Mouse (Mus musculus) limb, embryonic 10.5 days (tissue): Measurements from ENCODE around the gene Pdzd7. TPM values are rescaled to one million over a fixed set of nuclear protein-coding genes. Genes with fewer than 3 reads are reported as not detected.

Experiments used
- DNase-seq: peaks from one replicate; pipeline ENCODE4 v3.0.0-alpha.2; 2017; ENCODE audit warnings: low spot score
- H3K27ac ChIP-seq: fragments of 300-500 bp; sonication (generic); 2 replicates; pipeline ENCODE4 v1.5.1; 2016; ENCODE audit warnings: mild to moderate bottlenecking
- H3K27me3 ChIP-seq: fragments of 300-500 bp; sonication (generic); 2 replicates; pipeline ENCODE4 v1.6.1; 2016; ENCODE audit warnings: low read depth, mild to moderate bottlenecking; ENCODE audit not compliant: poor library complexity, severe bottlenecking
- H3K36me3 ChIP-seq: fragments of 300-500 bp; sonication (generic); 2 replicates; pipeline ENCODE4 v1.6.1; 2016; ENCODE audit warnings: mild to moderate bottlenecking, moderate library complexity
- H3K4me1 ChIP-seq: fragments of 300-500 bp; sonication (generic); 2 replicates; pipeline ENCODE4 v1.6.1; 2016
- H3K4me3 ChIP-seq: fragments of 300-500 bp; sonication (generic); 2 replicates; pipeline ENCODE4 v1.5.1; 2016; ENCODE audit warnings: mild to moderate bottlenecking, moderate library complexity
- H3K9me3 ChIP-seq: fragments of 300-500 bp; sonication (generic); replicated peaks from 2 replicates; pipeline ENCODE4 v1.6.1; 2016; ENCODE audit warnings: mild to moderate bottlenecking
- WGBS: fragments of 180-500 bp; shearing (Covaris S2); methylation state at CpG from one replicate; pipeline ENCODE4 v1.1.7; 2016; 5-methylcytosine and 5-hydroxymethylcytosine counted together
- polyA plus RNA-seq: library from polyadenylated mRNA; unstranded; fragments of >200 nt; fragmentation: Nextera tagmentation; extraction: Ambion mirVana; gene quantifications from 2 replicates; pipeline ENCODE4 v1.2.1, GENCODE M21; 2016

Gene Pdzd7
- polyA plus RNA-seq, 1 experiment from 2014 or later = 0.28 TPM

DNA sequence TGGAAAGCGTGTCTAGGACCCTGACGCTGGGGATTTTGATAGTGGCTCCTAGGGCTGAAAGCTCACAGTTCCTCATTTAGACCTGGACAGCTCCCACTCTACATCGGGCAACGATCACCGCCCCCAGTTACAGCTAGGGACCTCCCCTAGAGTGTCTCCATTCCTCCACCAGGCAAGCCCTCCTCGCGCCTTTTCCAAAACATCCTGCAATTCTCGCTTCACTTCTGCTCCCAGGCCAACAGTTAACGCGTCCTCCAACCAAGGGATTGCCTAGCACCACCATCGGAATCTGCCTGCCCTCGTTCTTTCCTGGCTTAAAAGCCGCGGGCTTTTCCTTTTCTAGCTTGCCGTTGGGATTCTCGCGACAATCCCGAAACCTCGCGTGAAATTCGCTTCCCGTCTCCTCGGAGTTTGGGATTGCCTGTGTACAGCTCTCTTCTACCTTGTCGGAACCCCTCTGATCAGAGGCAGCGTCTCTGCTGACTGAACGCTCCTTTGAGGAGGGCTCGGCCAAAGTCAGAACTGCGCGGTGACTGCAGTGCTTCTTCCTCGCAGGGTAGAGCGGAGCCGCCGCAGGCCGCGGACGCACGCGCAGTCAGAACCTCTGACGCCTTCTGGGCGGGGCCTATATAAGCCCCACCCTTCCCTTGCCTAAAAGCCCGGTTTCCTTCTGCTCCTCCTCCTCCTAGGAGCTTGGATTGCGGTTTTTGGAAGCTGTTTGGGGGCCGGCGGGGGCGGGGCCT lies 29.2 kb upstream of the Pdzd7 start, which contains the start of gene Kazald1:
TSS of gene Kazald1 (plus strand) at position 662 of the 743 bp plus-strand sequence.
- peaks cover 46% of the 10 kb centered on the region for H3K4me1 ChIP-seq
- under 1% methylated on average over 45 of the region's 45 CpGs for WGBS
- H3K36me3 ChIP-seq = no peaks in the 10 kb centered on the region
- H3K4me3 ChIP-seq = peak within 1 kb of the TSS; percentile 71
- H3K27ac ChIP-seq = peak within 1 kb of the TSS; percentile 92
- H3K9me3 ChIP-seq = no peaks in the 10 kb centered on the region
- DNase-seq = peak; percentile 93
- H3K27me3 ChIP-seq = peaks cover 83% of the 10 kb centered on the region

DNA sequence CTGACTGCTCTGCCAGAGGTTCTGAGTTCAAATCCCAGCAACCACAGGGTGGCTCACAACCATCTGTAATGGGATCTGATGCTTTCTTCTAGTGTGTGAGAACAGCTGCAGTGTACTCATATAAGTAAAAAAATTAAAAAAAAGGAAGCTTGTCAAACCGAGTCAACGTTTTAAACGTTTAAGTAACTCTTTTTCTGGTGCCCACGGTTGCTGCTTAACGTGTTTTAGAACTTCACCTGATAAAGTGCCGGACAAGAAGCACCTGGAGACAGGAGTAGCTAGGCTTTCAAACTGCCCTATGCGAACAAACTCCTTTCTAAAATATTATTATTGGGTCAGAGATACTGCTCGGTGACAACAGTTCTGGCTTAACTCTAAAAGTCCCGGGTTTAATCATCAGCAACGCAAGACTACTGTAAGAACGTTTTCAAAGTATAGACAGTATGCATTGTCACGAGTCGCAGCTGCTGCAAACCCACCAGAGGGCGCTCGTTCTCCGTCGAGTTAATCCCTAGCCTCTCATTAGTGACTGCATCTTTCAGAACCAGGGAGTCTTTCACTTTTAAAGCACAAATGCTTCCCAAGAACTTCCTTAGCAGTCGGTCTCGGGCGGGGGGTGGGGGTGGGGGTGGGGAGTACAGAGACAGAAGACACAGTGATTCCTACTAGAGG lies 28.5 kb upstream of the Pdzd7 start:
- peaks cover 83% of the 10 kb centered on the region for H3K27me3 ChIP-seq
- peak overlapping the region; percentile 92 for H3K27ac ChIP-seq
- H3K4me3 ChIP-seq = peak overlapping the region; percentile 71
- 11% methylated on average over 20 of the region's 20 CpGs for WGBS
- no peaks in the 10 kb centered on the region for H3K9me3 ChIP-seq
- H3K4me1 ChIP-seq = peaks cover 39% of the 10 kb centered on the region
- no peaks in the 10 kb centered on the region for H3K36me3 ChIP-seq
- peak; percentile 94 for DNase-seq

DNA sequence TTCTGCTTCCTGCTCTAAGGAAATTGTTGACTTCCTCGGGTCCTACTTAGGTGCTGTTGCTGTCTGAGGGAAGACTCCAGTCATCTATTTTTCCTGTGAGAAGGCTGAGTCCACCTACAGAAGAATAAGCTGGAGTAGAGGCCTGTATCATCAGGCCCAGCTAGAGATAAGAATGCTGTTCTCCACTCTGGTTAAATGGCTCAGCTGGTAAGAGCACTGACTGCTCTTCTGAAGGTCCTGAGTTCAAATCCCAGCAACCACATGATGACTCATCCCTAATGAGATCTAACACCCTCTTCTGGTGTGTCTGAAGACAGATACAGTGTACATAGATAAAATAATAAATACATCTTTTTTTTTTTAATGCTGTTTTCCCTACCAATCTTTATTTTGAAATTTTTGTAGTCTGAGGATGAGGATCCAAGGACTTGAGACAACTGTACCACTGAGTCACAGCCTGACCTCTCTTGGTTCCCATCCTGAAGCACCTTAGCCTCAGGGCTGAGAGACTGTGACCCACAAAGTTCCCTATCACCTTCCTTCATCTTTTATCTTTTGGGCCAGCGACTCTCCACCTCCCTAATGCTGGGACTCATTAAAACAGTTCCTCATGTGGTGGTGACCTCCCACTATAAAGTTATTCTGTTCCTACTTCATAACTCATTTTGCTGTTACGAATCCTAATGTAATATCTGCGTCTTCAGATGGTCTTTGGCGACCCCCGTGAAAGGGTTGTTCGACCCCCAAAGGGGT lies 22.4 kb upstream of the Pdzd7 start:
- Histone ChIP-seq H3K4me1 (peaks cover 9% of the 10 kb centered on the region; the same call in 1 of the 2 replicates), H3K27ac (no peak overlapping the region), H3K4me3 (no peak overlapping the region), H3K9me3 (no peaks in the 10 kb centered on the region), H3K27me3 (peaks cover 94% of the 10 kb centered on the region), H3K36me3 (no peaks in the 10 kb centered on the region)
- DNase-seq = no peak
- WGBS = 82% methylated on average over 7 of the region's 7 CpGs

DNA sequence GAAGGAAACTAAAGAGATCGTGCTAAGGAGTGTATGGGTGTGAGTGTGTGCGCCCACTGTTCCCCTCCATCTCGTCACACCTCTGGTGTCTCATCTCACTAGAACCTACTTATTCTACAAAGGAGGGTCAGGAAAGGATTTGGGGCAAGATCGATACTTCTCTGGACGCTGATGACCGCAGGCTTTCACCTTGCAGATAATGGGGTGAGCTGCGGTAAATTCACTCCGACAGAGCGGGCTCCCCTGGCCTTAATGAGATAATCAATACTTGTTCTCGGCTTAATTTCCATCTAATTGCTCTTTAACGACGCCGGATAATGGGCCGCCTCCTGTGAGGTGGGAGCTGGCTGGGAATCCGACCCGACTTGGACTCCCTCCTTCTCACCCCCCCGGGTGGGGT lies 21.7 kb upstream of the Pdzd7 start:
- peaks cover 90% of the 10 kb centered on the region for H3K27me3 ChIP-seq
- no peaks in the 10 kb centered on the region for H3K36me3 ChIP-seq
- 29% methylated on average over 17 of the region's 17 CpGs for WGBS
- no peaks in the 10 kb centered on the region for H3K9me3 ChIP-seq
- H3K27ac ChIP-seq = no peak overlapping the region
- no peak overlapping the region for H3K4me3 ChIP-seq
- DNase-seq = no peak
- peaks cover 9% of the 10 kb centered on the region; the same call in 1 of the 2 replicates for H3K4me1 ChIP-seq

GRCm38 (mm10) chr19:45065226-45065625 lies 19.7 kb upstream of the Pdzd7 start:
- Histone ChIP-seq H3K4me3 (peak overlapping the region; percentile 20; the same call in 1 of the 2 replicates), H3K9me3 (no peaks in the 10 kb centered on the region), H3K27ac (no peak overlapping the region), H3K4me1 (peaks cover 9% of the 10 kb centered on the region; the same call in 1 of the 2 replicates), H3K36me3 (no peaks in the 10 kb centered on the region), H3K27me3 (peaks cover 71% of the 10 kb centered on the region)
- 3% methylated on average over 21 of the region's 21 CpGs for WGBS
- peak; percentile 39 for DNase-seq

DNA sequence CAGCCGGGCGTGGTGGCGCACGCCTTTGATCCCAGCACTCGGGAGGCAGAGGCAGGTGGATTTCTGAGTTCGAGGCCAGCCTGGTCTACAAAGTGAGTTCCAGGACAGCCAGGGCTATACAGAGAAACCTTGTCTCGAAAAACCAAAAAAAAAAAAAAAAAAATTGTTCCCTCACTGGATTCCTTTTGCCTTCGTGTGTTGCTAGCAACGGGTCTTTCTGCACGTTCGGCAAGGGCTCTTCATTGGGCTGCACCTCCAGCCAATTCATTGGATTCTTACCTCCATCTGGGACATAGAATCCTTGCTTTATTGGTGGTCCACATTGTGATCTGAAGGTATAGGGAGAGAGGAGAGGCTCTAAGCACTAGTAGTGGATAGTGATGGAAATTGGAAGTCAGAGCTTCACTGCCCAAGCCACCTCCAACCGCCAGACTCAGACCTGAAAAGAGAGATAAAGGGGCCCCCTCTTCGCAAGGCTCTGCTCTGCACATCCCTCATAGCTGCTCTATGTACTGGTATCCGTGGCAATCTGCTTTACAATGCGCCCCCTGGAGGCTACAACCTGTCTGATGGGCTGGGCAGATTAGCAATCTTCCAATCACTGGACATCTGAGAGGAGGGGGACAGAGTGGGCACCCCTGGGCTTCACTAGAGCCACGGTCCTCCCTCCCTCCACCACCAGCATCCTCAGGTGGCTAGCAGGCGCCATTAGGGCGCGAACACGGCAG lies 18.2 kb upstream of the Pdzd7 start:
- DNase-seq = peak; percentile 71
- Histone ChIP-seq H3K4me1 (peaks cover 13% of the 10 kb centered on the region), H3K4me3 (no peak overlapping the region), H3K9me3 (no peaks in the 10 kb centered on the region), H3K27me3 (peaks cover 56% of the 10 kb centered on the region), H3K36me3 (no peaks in the 10 kb centered on the region), H3K27ac (no peak overlapping the region)
- WGBS = 42% methylated on average over 20 of the region's 20 CpGs

GRCm38 (mm10) chr19:45058841-45059240 lies 13.3 kb upstream of the Pdzd7 start:
- peak overlapping the region; percentile 67 for H3K4me3 ChIP-seq
- H3K36me3 ChIP-seq = 0 out of 2 replicates have a peak, but pooled peaks cover 2% of the 10 kb centered on the region
- no peak for DNase-seq
- H3K4me1 ChIP-seq = peaks cover 25% of the 10 kb centered on the region
- no peaks in the 10 kb centered on the region for H3K9me3 ChIP-seq
- peaks cover 7% of the 10 kb centered on the region for H3K27me3 ChIP-seq
- H3K27ac ChIP-seq = peak overlapping the region; percentile 95
- 2% methylated on average over 14 of the region's 14 CpGs for WGBS

DNA sequence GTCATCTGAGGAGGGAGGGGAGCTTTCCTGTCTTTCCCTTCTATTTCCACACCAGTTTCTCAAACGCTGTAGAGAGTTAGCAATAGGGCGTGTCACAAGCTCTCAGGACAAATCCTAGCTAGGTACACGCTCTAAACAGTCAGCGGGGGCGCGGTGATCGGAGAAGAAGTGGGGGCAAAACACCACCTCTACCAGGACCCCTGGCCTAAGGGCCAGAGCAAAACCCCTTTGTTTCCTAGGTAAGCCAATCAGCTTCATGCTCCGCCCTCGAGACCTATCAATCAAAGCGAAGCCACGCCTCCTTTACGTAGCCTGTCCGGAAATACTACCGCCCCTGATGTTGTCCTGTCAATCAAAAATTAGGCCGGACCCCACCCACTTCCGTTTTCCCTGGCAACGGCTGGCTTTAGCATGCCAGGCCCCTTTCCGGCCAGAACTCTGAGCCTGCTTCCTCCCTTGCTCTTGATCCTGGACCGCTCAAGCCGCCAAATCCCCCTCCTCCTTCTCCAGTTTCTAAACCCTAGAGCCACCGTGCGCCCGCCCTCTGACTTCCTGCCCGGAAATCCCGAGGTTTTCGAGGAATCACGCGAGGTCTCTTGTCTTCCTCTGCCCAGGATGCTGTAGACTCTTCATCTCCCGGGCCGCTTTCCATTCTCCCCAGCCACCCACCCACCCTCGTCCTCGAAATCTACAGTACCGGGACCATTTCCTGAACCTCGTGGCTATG lies 12.8 kb upstream of the Pdzd7 start:
- under 1% methylated on average over 34 of the region's 34 CpGs for WGBS
- peaks cover 8% of the 10 kb centered on the region; the same call in 1 of the 2 replicates for H3K36me3 ChIP-seq
- peaks cover 4% of the 10 kb centered on the region; the same call in 1 of the 2 replicates for H3K27me3 ChIP-seq
- peaks cover 25% of the 10 kb centered on the region for H3K4me1 ChIP-seq
- peak overlapping the region; percentile 67 for H3K4me3 ChIP-seq
- DNase-seq = peak; percentile 96
- H3K9me3 ChIP-seq = no peaks in the 10 kb centered on the region
- H3K27ac ChIP-seq = peak overlapping the region; percentile 95

DNA sequence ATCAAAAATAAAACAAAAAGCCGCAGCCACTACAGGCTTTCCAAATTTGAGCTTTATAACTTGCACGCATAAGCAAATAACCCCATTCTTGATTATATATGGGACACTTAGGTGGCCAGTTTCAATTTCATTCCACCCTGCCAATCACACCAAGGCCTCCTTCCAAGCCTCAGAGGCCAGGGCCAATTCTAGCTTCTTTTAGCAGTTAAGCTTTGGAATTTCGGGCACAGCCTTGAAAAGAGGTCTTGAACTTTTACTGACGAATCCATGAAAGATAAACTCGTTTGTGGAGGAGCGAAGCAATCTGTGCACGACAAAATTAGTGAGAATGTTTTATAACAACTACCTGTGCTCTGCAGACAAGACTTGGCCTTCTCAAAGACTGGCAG lies 12.2 kb upstream of the Pdzd7 start:
- Histone ChIP-seq H3K36me3 (peaks cover 11% of the 10 kb centered on the region; the same call in 1 of the 2 replicates), H3K4me1 (peaks cover 25% of the 10 kb centered on the region), H3K9me3 (no peaks in the 10 kb centered on the region), H3K4me3 (peak overlapping the region; percentile 67), H3K27me3 (peaks cover 4% of the 10 kb centered on the region; the same call in 1 of the 2 replicates), H3K27ac (peak overlapping the region; percentile 95)
- no peak for DNase-seq
- WGBS = 48% methylated on average over 7 of the region's 7 CpGs

- Histone ChIP-seq H3K4me1 (peaks cover 25% of the 10 kb centered on the region), H3K27me3 (0 out of 2 replicates have a peak, but pooled peaks cover under 1% of the 10 kb centered on the region), H3K9me3 (no peaks in the 10 kb centered on the region), H3K36me3 (peaks cover 17% of the 10 kb centered on the region; the same call in 1 of the 2 replicates), H3K27ac (peak overlapping the region; percentile 95), H3K4me3 (peak overlapping the region; percentile 67)
- DNase-seq = no peak
- WGBS = 80% methylated on average over 7 of the region's 7 CpGs
These were observed 11.6 kb upstream of the Pdzd7 start for GRCm38 (mm10) chr19:45056908-45057698.

- 55% methylated on average over 4 of the region's 4 CpGs for WGBS
- peak overlapping the region; percentile 95 for H3K27ac ChIP-seq
These were observed 10.8 kb upstream of the Pdzd7 start for GRCm38 (mm10) chr19:45056364-45056763.

More at GRCm38 (mm10) chr19:45056364-45056763, 10.8 kb upstream of the Pdzd7 start:
- Histone ChIP-seq H3K9me3 (no peaks in the 10 kb centered on the region), H3K4me1 (peaks cover 25% of the 10 kb centered on the region), H3K36me3 (peaks cover 19% of the 10 kb centered on the region; the same call in 1 of the 2 replicates), H3K27me3 (no peaks in the 10 kb centered on the region), H3K4me3 (0 out of 2 replicates have a peak overlapping the region, but pooled peaks have one; percentile 67)
- DNase-seq = no peak
